Mouse (Mus musculus) right cerebral cortex, postnatal 36 days (tissue): ENCODE measurements at regions not wholly inside any gene's neighbourhood (a gene's known extent, or its start where the extent isn't known, plus 50 kb on each side); places are given as distances from the start of the nearest gene placed in this dataset.

ENCODE experiments used
- DNase-seq, 2 experiments: peaks; one replicate each; pipeline ENCODE4 v3.0.0; 2022; ENCODE audit warnings: low spot score in 2 of 2, mixed read lengths in 1 of 2

GRCm38 (mm10) chr2:51799856-51800255 is 135.1 kb downstream of the Rbm43 start:
- no peak for DNase-seq

- no peak for DNase-seq
These were observed 112.0 kb downstream of the Rbm43 start for GRCm38 (mm10) chr2:51822976-51823375.

- no peak for DNase-seq
These were observed 104.5 kb downstream of the Rbm43 start for GRCm38 (mm10) chr2:51830286-51830944.

GRCm38 (mm10) chr2:51830965-51831720 is 103.8 kb downstream of the Rbm43 start:
- DNase-seq, result no peak

GRCm38 (mm10) chr2:51837864-51838263 is 97.1 kb downstream of the Rbm43 start:
- no peak for DNase-seq

- no peak for DNase-seq
These were observed 94.2 kb downstream of the Rbm43 start for GRCm38 (mm10) chr2:51840808-51841207.

- no peak for DNase-seq
These were observed 90.1 kb downstream of the Rbm43 start for GRCm38 (mm10) chr2:51844831-51845230.

- DNase-seq, result no peak
These were observed 87.4 kb downstream of the Rbm43 start for GRCm38 (mm10) chr2:51847556-51847955.

GRCm38 (mm10) chr2:51847964-51848363 is 87.0 kb downstream of the Rbm43 start:
- DNase-seq, result no peak

GRCm38 (mm10) chr2:51848491-51848890 is 86.5 kb downstream of the Rbm43 start:
- no peak for DNase-seq

GRCm38 (mm10) chr2:51850581-51850980 is 84.4 kb downstream of the Rbm43 start:
- DNase-seq, result no peak

GRCm38 (mm10) chr2:51851711-51852110 is 83.3 kb downstream of the Rbm43 start:
- no peak for DNase-seq

GRCm38 (mm10) chr2:51857226-51857625 is 77.7 kb downstream of the Rbm43 start:
- DNase-seq, result no peak

GRCm38 (mm10) chr2:51866045-51866444 is 68.9 kb downstream of the Rbm43 start:
- DNase-seq, result no peak

GRCm38 (mm10) chr2:51868878-51869510 is 66.0 kb downstream of the Rbm43 start:
- no peak for DNase-seq

GRCm38 (mm10) chr2:51871571-51871970 is 63.4 kb downstream of the Rbm43 start:
- DNase-seq, result no peak
